Mouse (Mus musculus): ENCODE results near the gene Hist1h2ac. TPM values are rescaled to one million over a fixed set of nuclear protein-coding genes. Genes with fewer than 3 reads are reported as not detected.

Gene Hist1h2ac
- total RNA-seq, 2 experiments from 2014 or later: 3.8 to 87.4 TPM

DNA sequence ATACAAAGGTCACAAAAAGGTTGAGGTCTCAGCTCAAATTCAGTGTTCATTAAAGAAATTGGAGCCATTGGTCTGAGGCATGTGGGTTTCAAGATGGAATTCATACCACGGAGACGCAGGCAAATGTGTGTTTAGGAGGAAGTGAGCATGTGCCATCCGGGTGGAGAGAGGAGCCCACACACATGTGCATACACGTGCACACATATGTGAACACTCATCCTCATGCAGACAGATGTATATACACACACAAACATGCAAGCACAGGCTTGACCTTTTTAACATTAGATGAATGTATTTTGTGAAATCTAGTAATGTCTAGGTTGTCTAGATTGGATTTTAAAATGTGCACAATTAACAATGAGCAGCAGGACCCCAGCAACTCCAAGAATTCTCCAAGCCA, 18.5 kb upstream of the Hist1h2ac start:
- no peak for ATAC-seq (replicated peaks; ENCODE audit: low FRiP score, low TSS enrichment, poor library complexity, severe bottlenecking)

DNA sequence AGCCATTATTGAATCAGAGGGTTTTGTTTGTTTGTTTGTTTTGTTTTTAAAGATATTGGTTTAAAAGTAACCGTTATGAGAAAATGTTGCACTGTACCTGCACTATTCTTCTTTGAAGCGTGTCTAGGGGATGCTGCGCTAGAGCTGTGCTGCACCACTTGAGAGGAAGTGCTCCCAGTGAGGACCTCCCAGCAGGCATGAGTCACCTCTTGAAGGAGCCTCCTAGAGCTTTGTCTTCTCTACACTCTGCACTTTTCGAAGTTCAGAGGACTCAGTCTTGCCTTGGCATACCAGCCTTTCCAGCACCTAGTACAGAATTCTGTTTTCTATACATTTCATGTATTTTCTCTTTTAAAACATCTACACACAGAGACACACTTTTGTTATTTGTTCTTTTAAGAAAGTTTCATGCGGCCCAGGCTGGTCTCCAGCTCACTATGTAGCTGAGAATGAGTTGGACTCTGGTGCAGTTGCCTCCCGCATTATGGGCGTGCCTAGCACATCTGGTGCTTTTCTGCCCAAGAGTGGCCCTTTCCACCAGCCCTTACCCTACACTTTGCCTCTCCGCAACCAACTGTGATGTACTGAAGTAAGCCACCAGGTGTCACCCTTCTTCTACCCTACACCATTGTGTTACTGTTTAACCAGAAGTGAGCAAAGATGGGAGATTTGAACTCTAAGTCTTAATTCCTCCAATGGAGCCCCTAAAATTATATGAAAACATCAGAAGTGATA, 17.2 kb upstream of the Hist1h2ac start:
- peak; percentile 63 for ATAC-seq (replicated peaks; ENCODE audit: low FRiP score, low TSS enrichment, poor library complexity, severe bottlenecking)

DNA sequence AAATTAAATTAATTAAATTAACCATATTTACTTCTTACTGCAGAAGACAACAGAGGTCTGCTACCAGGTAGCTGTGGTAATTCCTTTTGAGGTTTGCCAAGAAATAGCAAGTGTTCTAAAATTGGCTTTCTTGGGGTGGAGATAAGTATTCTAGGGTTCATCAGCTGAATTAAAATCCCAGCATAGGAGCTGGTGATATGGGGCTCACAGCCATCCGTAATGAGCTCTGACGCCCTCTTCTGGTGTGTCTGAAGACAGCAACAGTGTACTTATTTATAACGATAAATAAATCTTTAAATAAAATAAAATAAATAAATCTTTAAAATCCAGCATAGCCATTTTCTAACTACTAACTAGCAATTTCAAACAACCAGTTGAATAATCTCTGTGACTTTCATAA, 16.0 kb upstream of the Hist1h2ac start:
- ATAC-seq (replicated peaks; ENCODE audit: low FRiP score, low TSS enrichment, poor library complexity, severe bottlenecking): no peak

DNA sequence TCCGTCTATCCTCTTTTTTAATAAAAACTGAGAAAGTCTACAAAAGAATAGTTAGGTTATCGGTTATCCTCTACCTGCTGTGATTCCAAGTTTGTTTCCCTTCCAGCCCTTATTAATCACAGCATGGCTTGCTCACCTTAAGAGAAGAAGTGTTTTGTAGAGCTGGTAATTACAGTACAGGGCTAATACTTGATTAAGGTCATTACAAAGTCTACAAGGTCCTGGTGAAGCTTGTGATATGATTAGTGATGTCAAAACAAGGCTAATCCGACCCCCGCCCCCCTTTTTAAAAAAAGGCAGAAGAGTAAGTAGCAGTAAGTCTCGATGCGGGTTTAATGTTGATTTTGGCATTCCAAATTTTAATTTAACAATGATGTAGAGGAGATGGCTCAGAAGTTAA, 15.2 kb upstream of the Hist1h2ac start:
- no peak for ATAC-seq (replicated peaks; ENCODE audit: low FRiP score, low TSS enrichment, poor library complexity, severe bottlenecking)

DNA sequence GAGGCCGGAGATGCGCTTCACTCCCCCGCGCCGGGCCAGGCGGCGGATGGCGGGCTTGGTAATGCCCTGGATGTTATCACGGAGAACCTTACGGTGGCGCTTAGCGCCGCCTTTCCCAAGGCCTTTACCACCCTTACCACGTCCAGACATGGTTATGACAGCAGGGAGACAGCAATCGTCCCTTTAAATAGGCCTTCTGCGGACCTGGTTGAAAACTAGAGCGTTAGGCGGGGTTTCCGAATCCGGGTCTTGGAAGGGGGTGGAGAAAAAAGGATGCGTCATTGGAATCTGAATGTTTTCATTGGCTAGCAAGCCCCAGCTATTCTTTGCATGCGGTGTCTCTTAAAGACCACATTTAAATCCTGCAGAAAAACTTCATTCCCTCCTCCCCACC, 14.5 kb upstream of the Hist1h2ac start, which contains the start of gene Hist1h4c:
Gene Hist1h4c, minus strand, starts transcription at position 155 of the 394 bp plus-strand sequence.
- peak; percentile 87 for ATAC-seq (replicated peaks; ENCODE audit: low FRiP score, low TSS enrichment, poor library complexity, severe bottlenecking)

DNA sequence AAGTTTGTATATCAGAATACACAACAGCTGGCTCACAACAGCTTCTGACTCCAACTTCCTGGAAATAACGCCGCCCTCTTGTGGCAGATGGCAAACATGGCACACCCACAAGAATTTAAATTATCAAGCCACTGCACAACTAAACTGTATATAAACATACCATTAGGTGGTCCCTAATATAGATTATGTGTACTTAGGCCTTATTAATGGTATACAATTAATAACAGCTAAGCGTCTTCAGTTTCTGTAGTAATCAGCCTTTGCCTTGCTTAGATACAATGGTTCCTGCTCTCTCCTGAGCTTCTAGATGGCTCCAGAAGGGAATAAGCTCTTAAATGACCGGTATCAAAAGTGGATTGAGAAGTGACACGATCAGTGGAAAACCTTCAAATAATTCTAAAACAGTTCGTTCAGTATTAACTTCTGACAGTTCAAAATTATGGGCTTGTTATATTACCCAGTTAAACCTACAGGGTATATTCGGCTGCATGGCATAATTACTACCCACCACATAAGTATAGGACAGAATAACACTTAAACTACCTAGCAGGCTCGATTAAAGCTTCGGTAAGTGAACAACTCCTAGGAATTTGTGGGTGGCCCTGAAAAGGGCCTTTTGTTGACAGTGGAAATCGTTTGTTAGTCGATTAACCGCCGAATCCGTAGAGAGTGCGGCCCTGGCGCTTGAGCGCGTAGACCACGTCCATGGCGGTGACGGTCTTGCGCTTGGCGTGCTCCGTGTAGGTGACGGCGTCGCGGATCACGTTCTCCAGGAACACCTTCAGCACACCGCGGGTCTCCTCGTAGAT, 13.9 kb upstream of the Hist1h2ac start:
- ATAC-seq (replicated peaks; ENCODE audit: low FRiP score, low TSS enrichment, poor library complexity, severe bottlenecking): peak; percentile 69

DNA sequence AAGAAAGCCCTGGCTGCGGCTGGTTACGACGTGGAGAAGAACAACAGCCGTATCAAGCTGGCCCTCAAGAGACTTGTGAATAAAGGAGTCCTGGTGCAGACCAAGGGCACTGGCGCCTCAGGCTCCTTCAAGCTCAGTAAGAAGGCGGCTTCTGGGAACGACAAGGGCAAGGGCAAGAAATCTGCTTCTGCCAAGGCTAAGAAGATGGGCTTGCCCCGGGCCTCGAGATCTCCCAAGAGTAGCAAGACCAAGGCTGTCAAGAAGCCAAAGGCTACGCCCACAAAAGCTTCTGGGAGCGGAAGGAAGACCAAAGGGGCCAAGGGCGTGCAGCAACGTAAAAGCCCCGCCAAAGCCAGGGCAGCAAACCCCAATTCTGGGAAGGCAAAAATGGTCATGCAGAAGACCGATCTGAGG, 12.3 kb upstream of the Hist1h2ac start:
- ATAC-seq (replicated peaks; ENCODE audit: low FRiP score, low TSS enrichment, poor library complexity, severe bottlenecking): no peak

DNA sequence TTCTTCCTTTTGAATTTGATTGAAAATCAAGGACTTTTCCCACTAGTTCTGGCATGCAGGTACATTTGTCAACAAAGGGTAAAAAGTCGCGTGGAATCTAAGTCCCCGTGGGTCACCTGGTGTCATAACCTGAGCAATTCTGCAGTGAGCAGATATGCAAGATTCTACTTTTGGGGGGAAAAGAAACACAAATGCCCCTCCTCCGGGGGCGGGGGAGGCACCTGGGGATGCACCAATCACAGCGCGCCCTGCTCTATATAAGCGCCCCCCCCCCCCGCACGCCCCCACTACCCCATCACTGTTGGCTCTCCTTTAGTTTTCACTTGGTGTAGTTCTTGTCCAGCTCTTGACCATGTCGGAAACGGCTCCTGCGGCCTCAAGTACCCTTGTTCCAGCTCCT, 11.8 kb upstream of the Hist1h2ac start, which contains the start of gene Hist1h1t:
Gene Hist1h1t, plus strand, starts transcription at position 301 of the 400 bp plus-strand sequence.
- no peak for ATAC-seq (replicated peaks; ENCODE audit: low FRiP score, low TSS enrichment, poor library complexity, severe bottlenecking)

DNA sequence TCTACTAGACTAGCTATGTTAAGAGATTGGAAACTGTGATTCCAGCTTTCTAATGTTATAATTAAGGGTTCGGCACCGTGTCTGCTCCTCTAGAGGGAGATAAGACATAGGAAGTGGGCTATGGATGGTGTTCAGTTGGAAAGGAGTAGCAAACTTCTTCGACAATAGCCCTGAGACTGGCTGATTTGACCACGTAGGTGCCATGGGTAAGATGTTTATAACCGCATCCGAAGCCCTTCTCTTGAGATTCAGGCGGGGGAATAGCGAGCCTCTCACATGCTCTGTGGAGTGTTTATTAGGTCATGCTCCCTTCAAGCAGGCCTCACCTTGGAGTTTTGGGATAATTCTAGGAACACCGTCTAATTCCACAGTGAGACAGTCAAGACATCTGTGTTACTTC, 11.2 kb upstream of the Hist1h2ac start:
- ATAC-seq (replicated peaks; ENCODE audit: low FRiP score, low TSS enrichment, poor library complexity, severe bottlenecking): no peak

DNA sequence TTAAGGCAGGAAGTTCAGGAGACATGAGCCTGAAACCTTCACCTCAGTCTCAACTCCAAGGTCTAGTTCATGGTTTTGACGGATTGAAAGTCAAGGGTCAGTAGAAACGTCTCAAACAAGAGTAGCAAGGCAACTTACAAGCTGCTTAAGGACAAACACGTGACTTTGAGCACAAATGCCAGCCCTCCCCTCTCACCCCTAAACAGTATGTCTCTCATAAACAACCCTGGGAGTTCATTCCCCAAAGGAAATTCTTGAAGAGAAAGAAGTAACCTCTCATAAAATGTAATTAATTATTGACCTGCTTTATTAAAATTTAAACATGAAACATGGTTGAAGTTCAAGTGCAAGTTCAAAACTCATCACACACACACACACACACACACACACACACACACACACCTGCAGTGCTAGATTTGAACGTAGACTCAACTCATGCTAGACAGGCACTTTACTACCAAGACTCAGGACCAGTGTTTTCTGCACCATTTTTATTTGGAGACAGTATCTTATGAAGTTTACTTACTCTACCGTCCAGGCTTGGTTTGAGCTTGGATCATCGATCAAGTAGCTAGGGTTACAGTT, 10.2 kb upstream of the Hist1h2ac start:
- no peak for ATAC-seq (replicated peaks; ENCODE audit: low FRiP score, low TSS enrichment, poor library complexity, severe bottlenecking)

DNA sequence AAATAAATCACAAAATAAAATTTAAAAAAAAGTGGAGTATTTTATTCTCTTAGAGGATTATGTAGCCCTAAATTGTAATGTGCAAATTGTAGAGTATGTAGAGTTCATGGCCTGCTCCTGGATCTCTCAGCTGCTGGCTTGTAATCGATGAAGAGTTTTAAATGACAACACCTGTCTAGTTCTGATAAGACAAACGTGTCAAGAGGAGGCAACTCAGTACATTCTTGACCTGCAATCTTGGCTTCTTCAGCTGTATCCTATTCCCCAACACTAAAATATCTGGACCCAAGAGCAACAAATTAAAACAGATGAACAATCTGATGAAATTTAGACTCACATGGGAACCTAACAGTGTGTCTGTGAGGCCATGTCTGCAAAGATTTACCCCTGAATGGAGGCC, 5.7 kb upstream of the Hist1h2ac start:
- ATAC-seq (replicated peaks; ENCODE audit: low FRiP score, low TSS enrichment, poor library complexity, severe bottlenecking): no peak

DNA sequence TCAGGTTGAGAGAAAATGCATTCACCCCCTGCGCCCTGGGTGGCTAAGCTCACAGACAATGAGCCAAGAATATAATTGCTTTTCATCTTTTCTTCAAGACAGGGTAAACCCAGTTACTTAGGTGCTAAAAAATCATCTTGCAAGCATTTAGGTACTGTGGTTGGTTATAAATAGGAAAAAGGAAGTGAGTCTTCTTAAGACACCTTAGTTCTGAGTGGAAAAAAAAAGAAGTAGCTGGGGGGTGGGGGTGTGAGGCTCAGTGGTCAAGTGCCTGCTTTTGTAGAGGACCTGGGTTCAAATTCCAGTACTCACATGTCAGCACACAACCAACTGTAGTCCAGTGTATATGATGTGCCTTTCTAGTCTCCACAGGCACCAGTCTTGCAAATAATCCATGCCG, 5.2 kb upstream of the Hist1h2ac start:
- ATAC-seq (replicated peaks; ENCODE audit: low FRiP score, low TSS enrichment, poor library complexity, severe bottlenecking): no peak

DNA sequence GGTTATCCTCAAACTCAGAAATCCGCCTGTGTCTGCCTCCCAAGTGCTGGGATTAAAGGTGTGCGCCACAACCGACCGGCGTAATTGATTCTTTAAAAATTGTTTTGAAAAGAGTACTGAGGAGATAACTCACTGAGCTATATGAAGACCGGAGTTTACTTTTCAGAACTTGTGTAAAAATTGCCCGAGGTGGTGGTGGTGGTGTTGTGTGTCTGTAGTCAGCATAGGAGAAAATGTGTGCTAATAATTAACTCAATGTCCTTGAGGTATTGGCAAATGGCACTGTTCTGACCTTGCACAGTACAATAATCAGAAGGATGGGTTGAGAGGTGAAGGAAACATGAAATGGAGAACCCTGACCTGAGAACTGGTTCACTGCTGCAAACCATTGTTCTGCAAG, 4.2 kb upstream of the Hist1h2ac start:
- ATAC-seq (replicated peaks; ENCODE audit: low FRiP score, low TSS enrichment, poor library complexity, severe bottlenecking): no peak

DNA sequence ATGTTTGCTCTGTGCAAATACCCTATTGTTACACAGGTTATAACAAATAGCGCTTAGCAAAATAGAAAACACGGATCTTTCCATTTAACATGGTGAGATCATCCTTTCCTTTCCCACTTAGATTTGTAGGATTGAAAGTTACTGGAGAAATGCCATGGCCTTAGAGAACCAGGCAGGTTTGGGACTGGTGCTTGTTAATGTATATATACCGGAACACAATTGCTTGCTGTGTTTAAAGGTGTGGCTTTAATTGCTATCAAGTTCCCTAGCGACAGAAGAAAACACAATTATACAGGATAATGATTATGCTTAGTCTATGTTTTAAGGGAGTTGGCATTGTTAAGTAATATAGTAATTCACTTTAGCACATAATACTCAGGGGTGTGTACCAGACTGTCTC, 3.4 kb upstream of the Hist1h2ac start:
- no peak for ATAC-seq (replicated peaks; ENCODE audit: low FRiP score, low TSS enrichment, poor library complexity, severe bottlenecking)

DNA sequence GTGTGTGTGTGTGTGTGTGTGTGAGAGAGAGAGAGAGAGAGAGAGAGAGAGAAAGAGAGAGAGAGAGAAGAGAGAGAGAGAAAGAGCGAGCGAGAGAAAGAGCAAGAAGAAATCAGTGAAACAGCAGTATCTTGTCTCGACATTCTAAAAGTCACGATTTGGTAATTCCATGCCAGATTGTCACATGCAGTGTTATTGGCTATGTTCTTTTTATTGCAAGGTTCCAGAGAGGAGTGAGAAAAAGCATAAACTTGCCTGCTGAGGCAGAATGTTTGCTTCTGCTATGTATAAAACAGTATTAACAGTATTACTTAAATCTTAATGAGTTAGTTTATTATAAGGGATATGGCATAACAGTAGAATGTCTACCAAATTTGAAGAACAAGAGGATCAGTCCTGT, 2.2 kb upstream of the Hist1h2ac start:
- no peak for ATAC-seq (replicated peaks; ENCODE audit: low FRiP score, low TSS enrichment, poor library complexity, severe bottlenecking)

DNA sequence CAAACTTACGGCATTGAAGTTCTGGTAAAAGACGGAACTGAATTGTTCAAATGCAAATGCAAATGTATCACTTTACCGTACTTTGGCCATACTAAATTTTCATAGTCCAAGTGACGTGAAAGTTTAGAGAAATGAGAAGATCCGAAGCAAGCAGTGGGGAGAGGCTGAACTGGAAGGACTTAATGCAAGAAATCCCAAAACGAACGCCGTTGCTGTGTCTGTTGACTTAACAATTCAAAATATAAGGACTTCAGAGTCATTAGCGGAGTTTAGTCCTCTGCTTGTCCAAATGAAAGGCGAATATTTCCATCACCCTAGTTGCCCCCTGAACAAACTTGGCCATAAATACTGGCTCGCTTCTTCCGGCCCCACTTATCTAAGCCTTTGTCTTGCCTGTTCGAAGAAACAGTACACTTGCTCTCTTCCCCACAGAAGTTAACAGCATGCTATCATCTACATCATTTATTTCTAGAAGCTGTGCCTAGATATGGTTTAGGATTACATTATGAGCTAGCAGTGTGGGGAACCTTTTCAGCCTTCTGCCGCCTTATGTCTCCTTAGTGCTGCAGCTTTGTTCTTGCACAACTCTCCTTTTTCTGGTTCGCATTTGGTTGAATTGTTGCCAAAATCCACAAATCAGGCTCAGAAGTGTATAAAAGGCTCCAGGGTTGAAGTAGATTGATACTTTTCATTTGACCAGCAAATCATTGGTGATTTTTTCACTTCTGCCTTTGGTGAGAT, 1.5 kb upstream of the Hist1h2ac start:
- peak; percentile 23 for ATAC-seq (replicated peaks; ENCODE audit: low FRiP score, low TSS enrichment, poor library complexity, severe bottlenecking)

DNA sequence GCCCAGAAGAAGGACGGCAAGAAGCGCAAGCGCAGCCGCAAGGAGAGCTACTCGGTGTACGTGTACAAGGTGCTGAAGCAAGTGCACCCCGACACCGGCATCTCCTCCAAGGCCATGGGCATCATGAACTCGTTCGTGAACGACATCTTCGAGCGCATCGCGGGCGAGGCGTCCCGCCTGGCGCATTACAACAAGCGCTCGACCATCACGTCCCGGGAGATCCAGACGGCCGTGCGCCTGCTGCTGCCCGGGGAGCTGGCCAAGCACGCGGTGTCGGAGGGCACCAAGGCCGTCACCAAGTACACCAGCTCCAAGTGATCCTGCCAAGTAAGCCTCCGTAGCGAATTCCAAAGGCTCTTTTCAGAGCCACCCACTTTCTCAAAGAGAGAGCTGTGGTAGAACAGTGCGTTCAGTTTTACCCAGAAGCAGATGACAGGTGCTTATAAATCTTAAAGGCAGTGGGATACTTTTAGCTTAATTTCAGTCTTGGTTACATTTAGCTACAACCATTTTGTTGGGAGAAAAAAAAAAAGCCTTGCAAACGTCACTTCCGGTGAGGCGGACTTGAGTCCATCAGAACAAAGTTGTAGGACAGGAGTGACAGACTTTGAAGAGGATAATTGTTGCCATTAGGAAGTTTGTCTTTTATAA, 672 bp upstream of the Hist1h2ac start:
- peak; percentile 47 for ATAC-seq (replicated peaks; ENCODE audit: low FRiP score, low TSS enrichment, poor library complexity, severe bottlenecking)

DNA sequence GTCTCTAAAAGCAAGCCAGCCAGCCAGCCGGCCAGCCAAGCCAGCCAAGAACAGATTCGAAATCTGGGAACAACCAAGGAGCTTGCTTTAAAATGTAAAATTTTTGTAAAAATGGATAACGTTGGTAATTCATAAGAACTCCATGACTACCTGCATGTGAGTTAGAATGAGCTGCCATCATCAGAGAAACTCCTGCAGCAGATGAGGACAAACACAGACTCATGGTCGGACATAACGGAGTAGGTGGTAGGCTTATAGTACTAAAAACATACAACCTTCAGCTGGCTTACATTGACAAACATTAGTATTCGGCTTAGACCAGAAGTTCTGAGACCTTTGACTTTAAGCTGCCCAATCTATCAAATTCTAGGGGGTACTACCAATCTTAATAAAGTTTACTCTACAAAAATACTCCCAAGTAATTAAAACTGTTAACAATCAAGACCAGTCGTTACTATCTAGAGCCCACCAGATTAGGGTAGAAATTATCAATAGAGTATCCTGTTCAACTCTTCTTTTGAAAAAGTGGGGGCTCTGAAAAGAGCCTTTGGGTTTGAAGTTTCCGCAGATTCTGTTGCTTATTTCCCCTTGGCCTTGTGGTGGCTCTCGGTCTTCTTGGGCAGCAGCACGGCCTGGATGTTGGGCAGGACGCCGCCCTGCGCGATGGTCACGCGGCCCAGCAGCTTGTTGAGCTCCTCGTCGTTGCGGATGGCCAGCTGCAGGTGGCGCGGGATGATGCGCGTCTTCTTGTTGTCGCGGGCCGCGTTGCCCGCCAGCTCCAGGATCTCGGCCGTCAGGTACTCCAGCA, 597 bp downstream of the Hist1h2ac start:
- 0 out of 2 replicates have a peak, but pooled peaks have one; percentile 10 for ATAC-seq (replicated peaks; ENCODE audit: low FRiP score, low TSS enrichment, poor library complexity, severe bottlenecking)

DNA sequence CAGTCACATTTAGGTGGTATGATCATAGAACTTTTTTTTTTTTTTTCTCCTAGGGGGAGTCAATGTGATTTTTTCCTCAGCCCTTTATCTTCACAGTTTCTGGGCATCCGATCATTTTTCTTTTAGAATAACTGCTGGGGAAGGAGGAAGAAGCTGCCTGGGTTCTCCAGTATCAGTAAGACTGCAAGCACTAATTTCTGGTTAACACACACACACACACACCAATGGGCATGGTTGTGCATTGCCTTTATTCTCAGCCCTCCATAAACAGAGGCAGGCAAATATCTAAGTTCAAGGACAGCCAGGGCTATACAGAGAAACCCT, 1.2 kb downstream of the Hist1h2ac start:
- ATAC-seq (replicated peaks; ENCODE audit: low FRiP score, low TSS enrichment, poor library complexity, severe bottlenecking): no peak

All from megakaryocyte-erythroid progenitor cell, adult 5-6 weeks (primary cell).